Mouse (Mus musculus) ES-E14 (cell line): ENCODE measurements around the gene Nrbp1. TPM values are rescaled to one million over a fixed set of nuclear protein-coding genes. Genes with fewer than 3 reads are reported as not detected.

Experiments used
- DNase-seq: peaks from one replicate; pipeline ENCODE4 v3.0.0-alpha.2; 2013; ENCODE audit warnings: low read depth, low spot score
- H3K27ac ChIP-seq: 2 replicates; pipeline ENCODE4 v1.5.1; 2012; ENCODE audit warnings: low read depth, mild to moderate bottlenecking, low read length, moderate library complexity, mixed read lengths; ENCODE audit not compliant: poor library complexity, insufficient read depth, severe bottlenecking
- H3K36me3 ChIP-seq: 2 replicates; pipeline ENCODE4 v1.6.1; 2012; ENCODE audit warnings: mild to moderate bottlenecking, low read length, moderate library complexity, mixed read lengths; ENCODE audit not compliant: control insufficient read depth, poor library complexity, insufficient read depth, severe bottlenecking
- H3K4me1 ChIP-seq, 2 experiments: fragments of 150-350 bp in 1 of 2; sonication (generic) in 1 of 2; 2 replicates each; pipeline ENCODE4 v1.6.1; 2012; ENCODE audit warnings: low read length in 2 of 2, mild to moderate bottlenecking in 1 of 2, mixed read lengths in 1 of 2; ENCODE audit not compliant: control insufficient read depth in 2 of 2, insufficient read depth in 2 of 2, poor library complexity in 1 of 2
- H3K4me3 ChIP-seq, 2 experiments: fragments of 150-350 bp in 1 of 2; sonication (generic) in 1 of 2; 2 replicates each; pipeline ENCODE4 v1.5.1; 2012; ENCODE audit warnings: low read length in 2 of 2, low read depth in 1 of 2, mild to moderate bottlenecking in 1 of 2, mixed read lengths in 1 of 2; ENCODE audit not compliant: insufficient read depth in 1 of 2, poor library complexity in 1 of 2, severe bottlenecking in 1 of 2
- H3K9ac ChIP-seq: 2 replicates; pipeline ENCODE4 v1.6.1; 2012; ENCODE audit warnings: low read depth, mild to moderate bottlenecking, low read length, mixed read lengths; ENCODE audit not compliant: poor library complexity, insufficient read depth, severe bottlenecking
- H3K9me3 ChIP-seq: fragments of 150-350 bp; sonication (generic); 2 replicates; pipeline ENCODE4 v1.6.1; 2012; ENCODE audit warnings: low read depth, mild to moderate bottlenecking, low read length; ENCODE audit not compliant: control insufficient read depth, insufficient read depth
- CHD2 ChIP-seq: IDR thresholded peaks from 2 replicates; pipeline ENCODE4 v1.6.1; 2014; ENCODE audit warnings: mild to moderate bottlenecking, low read depth, low read length, inconsistent platforms
- HCFC1 ChIP-seq: IDR thresholded peaks from 2 replicates; pipeline ENCODE4 v1.6.1; 2012; ENCODE audit warnings: low read length, inconsistent platforms, borderline replicate concordance; ENCODE audit not compliant: insufficient read depth
- MAFK ChIP-seq: IDR thresholded peaks from 2 replicates; pipeline ENCODE4 v1.6.1; 2014; ENCODE audit warnings: mild to moderate bottlenecking, low read depth, low read length, inconsistent platforms; ENCODE audit not compliant: insufficient read depth
- ZC3H11A ChIP-seq: IDR thresholded peaks from 2 replicates; pipeline ENCODE4 v1.6.1; 2012; ENCODE audit warnings: low read depth, mild to moderate bottlenecking, inconsistent platforms, low read length, borderline replicate concordance
- ZNF384 ChIP-seq: IDR thresholded peaks from 2 replicates; pipeline ENCODE4 v1.6.1; 2012; ENCODE audit warnings: low read depth, low read length, inconsistent platforms
- in situ Hi-C, 2 experiments: fragments of 600-800 bp; cut with MboI; formaldehyde crosslinking; loops; one replicate each; pipeline ENCODE4 v1.15.1; 2025; ENCODE audit warnings: low sequenced_read_pairs in 2 of 2, inconsistent platforms in 1 of 2; ENCODE audit not compliant: unreplicated experiment in 2 of 2
- total RNA-seq: library from RNA; depleted of rRNA; stranded (reverse); fragments of 300-350 nt; gene quantifications from 2 replicates; pipeline ENCODE4 v1.2.3, GENCODE M21; 2012

Gene Nrbp1
- total RNA-seq, 1 experiment: 53.1 TPM

- in situ Hi-C loops: no loop called here
- TF ChIP-seq ZC3H11A (no peak), CHD2 (no peak), HCFC1 (no peak), MAFK (no peak)
- H3K4me3 ChIP-seq: peak overlapping the region; percentile 91 to 96
- DNase-seq: no peak
- peak overlapping the region; percentile 94 for H3K9ac ChIP-seq
- no peaks in the 10 kb centered on the region for H3K9me3 ChIP-seq
- peaks cover 0 to 3% of the 10 kb centered on the region in 2 experiments; a peak in 1 of 4 replicates for H3K4me1 ChIP-seq
- no peaks in the 10 kb centered on the region for H3K36me3 ChIP-seq
- H3K27ac ChIP-seq: no peak overlapping the region; the same call in 1 of the 2 replicates
Measured at GRCm38 (mm10) chr5:31219474-31219873, 21.2 kb upstream of the Nrbp1 start.

GRCm38 (mm10) chr5:31219911-31220447 lies 20.7 kb upstream of the Nrbp1 start:
- H3K27ac ChIP-seq: peak overlapping the region; percentile 67
- no peak for DNase-seq
- H3K36me3 ChIP-seq: no peaks in the 10 kb centered on the region
- H3K4me1 ChIP-seq: peaks cover 0 to 3% of the 10 kb centered on the region in 2 experiments; a peak in 1 of 4 replicates
- TF ChIP-seq MAFK (no peak), HCFC1 (no peak), ZC3H11A (no peak), CHD2 (no peak), ZNF384 (no peak)
- no peaks in the 10 kb centered on the region for H3K9me3 ChIP-seq
- peak overlapping the region; percentile 91 to 96 for H3K4me3 ChIP-seq
- peak overlapping the region; percentile 94 for H3K9ac ChIP-seq
- in situ Hi-C loops: no loop called here

- no peaks in the 10 kb centered on the region for H3K9me3 ChIP-seq
- in situ Hi-C loops: no loop called here
- peak within 1 kb of the TSS; percentile 67 for H3K27ac ChIP-seq
- peak; percentile 88 for DNase-seq
- peak within 1 kb of the TSS; percentile 96 for H3K9ac ChIP-seq
- peaks cover 0 to 3% of the 10 kb centered on the region in 2 experiments; a peak in 1 of 4 replicates for H3K4me1 ChIP-seq
- TF ChIP-seq ZNF384 (no peak), HCFC1 (peak; percentile 47; the same call in 1 of the 2 replicates), CHD2 (peak; percentile 95), ZC3H11A (no peak), MAFK (no peak)
- peak within 1 kb of the TSS; percentile 91 to 96 for H3K4me3 ChIP-seq
- H3K36me3 ChIP-seq: no peaks in the 10 kb centered on the region
Measured at GRCm38 (mm10) chr5:31220448-31221303, 20.0 kb upstream of the Nrbp1 start, which contains the start of gene Ppm1g. TSS of gene Ppm1g (minus strand) at chr5:31220687.

GRCm38 (mm10) chr5:31221304-31221945 lies 19.2 kb upstream of the Nrbp1 start:
- peak overlapping the region; percentile 96 for H3K9ac ChIP-seq
- in situ Hi-C loops: no loop called here
- peak; percentile 43 for DNase-seq

More at GRCm38 (mm10) chr5:31221304-31221945, 19.2 kb upstream of the Nrbp1 start:
- TF ChIP-seq ZNF384 (no peak), CHD2 (no peak)
- no peaks in the 10 kb centered on the region for H3K9me3 ChIP-seq
- H3K27ac ChIP-seq: peak overlapping the region; percentile 67
- peak overlapping the region; percentile 81 to 96 for H3K4me3 ChIP-seq
- H3K36me3 ChIP-seq: no peaks in the 10 kb centered on the region
- H3K4me1 ChIP-seq: peaks cover 0 to 3% of the 10 kb centered on the region in 2 experiments; a peak in 1 of 4 replicates
